Mouse (Mus musculus) lung, adult 2 months (tissue): ENCODE measurements around the gene Mylk2. TPM values are rescaled to one million over a fixed set of nuclear protein-coding genes. Genes with fewer than 3 reads are reported as not detected.

Experiments
- DNase-seq: peaks from one replicate; pipeline ENCODE4 v3.0.0; 2022
- H3K4me1 ChIP-seq: fragments of 200-500 bp; 2 replicates; pipeline ENCODE4 v1.6.1; 2011; ENCODE audit warnings: low read length; ENCODE audit not compliant: control insufficient read depth, insufficient read depth
- H3K4me3 ChIP-seq: fragments of 200-500 bp; replicated peaks from 2 replicates; pipeline ENCODE3; 2011; ENCODE audit warnings: low read depth, mild to moderate bottlenecking, control low read depth, low read length; ENCODE audit errors: extremely low read depth
- CTCF ChIP-seq: fragments of 200-500 bp; IDR thresholded peaks from 2 replicates; pipeline ENCODE4 v1.5.1; 2011; ENCODE audit warnings: mild to moderate bottlenecking, low read length, control low read depth; ENCODE audit not compliant: insufficient read depth
- POLR2A ChIP-seq: fragments of 200-500 bp; IDR thresholded peaks from 2 replicates; pipeline ENCODE4 v1.6.1; 2011; ENCODE audit warnings: low read depth, mild to moderate bottlenecking, control low read depth, low read length, borderline replicate concordance; ENCODE audit errors: extremely low read depth
- WGBS: fragments of 180-500 bp; shearing (Covaris S2); methylation state at CpG from one replicate; pipeline ENCODE4 v1.1.7; 2018; 5-methylcytosine and 5-hydroxymethylcytosine counted together
- polyA plus RNA-seq: library from polyadenylated mRNA; depleted of rRNA; stranded (reverse); fragments of >200 nt; gene quantifications from 2 replicates; pipeline ENCODE4 v1.2.3, GENCODE M21; 2012

Gene Mylk2
- polyA plus RNA-seq, 1 experiment: 3.9 TPM

GRCm38 (mm10) chr2:152899011-152899410 is 12.1 kb upstream of the Mylk2 start:
- Histone ChIP-seq H3K4me1 (no peaks in the 10 kb centered on the region), H3K4me3 (no peak overlapping the region)
- DNase-seq: no peak
- 79% methylated on average over 6 of the region's 6 CpGs for WGBS
- TF ChIP-seq POLR2A (no peak), CTCF (no peak)

DNA sequence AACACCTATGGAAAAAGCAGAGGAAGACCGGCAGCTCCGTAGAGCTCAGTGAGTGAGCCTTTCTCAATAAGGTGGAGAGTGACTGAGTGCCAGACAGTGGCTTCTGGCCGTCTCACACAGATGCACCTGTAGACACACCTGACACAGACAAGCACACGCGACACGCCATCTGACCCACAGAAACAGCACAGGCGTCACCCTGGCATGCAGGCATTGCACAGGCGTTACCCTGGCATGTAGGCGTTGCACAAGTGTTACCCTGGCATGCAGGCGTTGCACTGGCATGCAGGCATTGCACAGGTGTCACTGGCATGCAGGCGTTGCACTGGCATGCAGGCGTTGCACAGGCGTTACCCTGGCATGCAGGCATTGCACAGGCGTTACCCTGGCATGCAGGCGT is 9.9 kb upstream of the Mylk2 start:
- TF ChIP-seq CTCF: no peak
- no peak for TF ChIP-seq POLR2A
- no peak for DNase-seq
- H3K4me3 ChIP-seq: no peak overlapping the region
- WGBS: 88% methylated on average over 15 of the region's 15 CpGs
- no peaks in the 10 kb centered on the region for H3K4me1 ChIP-seq

GRCm38 (mm10) chr2:152902658-152903057 is 8.5 kb upstream of the Mylk2 start:
- TF ChIP-seq CTCF (no peak), POLR2A (no peak)
- WGBS: 51% methylated on average over 3 of the region's 3 CpGs
- Histone ChIP-seq H3K4me3 (no peak overlapping the region), H3K4me1 (no peaks in the 10 kb centered on the region; the same call in 1 of the 2 replicates)
- no peak for DNase-seq

DNA sequence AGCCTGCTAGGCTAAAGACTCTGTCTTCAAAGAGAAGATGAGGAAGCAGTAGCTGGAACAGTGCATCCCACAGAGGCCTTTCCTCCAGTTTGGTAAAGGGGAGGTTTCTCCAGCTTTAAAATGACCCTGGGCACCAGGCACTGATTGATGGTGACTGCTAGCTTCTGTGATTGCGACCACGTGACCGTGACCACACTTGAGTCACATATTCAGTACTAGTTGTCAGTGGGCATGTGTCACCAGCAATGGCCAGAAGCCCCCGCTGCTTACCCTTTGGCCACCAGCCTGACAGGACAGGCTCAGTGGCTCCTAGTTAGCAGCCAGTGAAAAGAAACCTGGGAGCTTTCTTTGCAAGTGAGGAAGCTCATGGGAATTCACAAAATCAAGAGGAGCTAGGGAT is 7.6 kb upstream of the Mylk2 start:
- WGBS: 69% methylated on average over 4 of the region's 4 CpGs
- no peak overlapping the region for H3K4me3 ChIP-seq
- TF ChIP-seq POLR2A (no peak), CTCF (no peak)
- no peaks in the 10 kb centered on the region; the same call in 1 of the 2 replicates for H3K4me1 ChIP-seq
- DNase-seq: no peak

- no peaks in the 10 kb centered on the region; the same call in 1 of the 2 replicates for H3K4me1 ChIP-seq
- TF ChIP-seq CTCF (no peak), POLR2A (no peak)
- no peak overlapping the region for H3K4me3 ChIP-seq
- 43% methylated on average over 5 of the region's 5 CpGs for WGBS
- no peak for DNase-seq
Observed at GRCm38 (mm10) chr2:152904127-152904643, 7.0 kb upstream of the Mylk2 start.

- no peak for DNase-seq
- TF ChIP-seq CTCF: no peak
- no peak for TF ChIP-seq POLR2A
- 44% methylated on average over 11 of the region's 11 CpGs for WGBS
Observed at GRCm38 (mm10) chr2:152905036-152905829, 5.9 kb upstream of the Mylk2 start.

GRCm38 (mm10) chr2:152906274-152907037 is 4.7 kb upstream of the Mylk2 start:
- DNase-seq: no peak
- TF ChIP-seq POLR2A (no peak), CTCF (no peak)
- WGBS: 56% methylated on average over 9 of the region's 9 CpGs
- Histone ChIP-seq H3K4me3 (no peak overlapping the region), H3K4me1 (no peaks in the 10 kb centered on the region; the same call in 1 of the 2 replicates)

More at GRCm38 (mm10) chr2:152905036-152905829, 5.9 kb upstream of the Mylk2 start:
- Histone ChIP-seq H3K4me3 (no peak overlapping the region), H3K4me1 (no peaks in the 10 kb centered on the region; the same call in 1 of the 2 replicates)

GRCm38 (mm10) chr2:152907114-152907943 is 3.8 kb upstream of the Mylk2 start:
- TF ChIP-seq CTCF (no peak), POLR2A (no peak)
- DNase-seq: no peak
- Histone ChIP-seq H3K4me3 (no peak overlapping the region), H3K4me1 (no peaks in the 10 kb centered on the region; the same call in 1 of the 2 replicates)
- WGBS: 51% methylated on average over 14 of the region's 14 CpGs

GRCm38 (mm10) chr2:152909848-152910247 is 1.3 kb upstream of the Mylk2 start:
- Histone ChIP-seq H3K4me3 (no peak overlapping the region), H3K4me1 (peaks cover 2% of the 10 kb centered on the region; the same call in 1 of the 2 replicates)
- DNase-seq: no peak
- 63% methylated on average over 6 of the region's 6 CpGs for WGBS
- TF ChIP-seq CTCF (no peak), POLR2A (no peak)

DNA sequence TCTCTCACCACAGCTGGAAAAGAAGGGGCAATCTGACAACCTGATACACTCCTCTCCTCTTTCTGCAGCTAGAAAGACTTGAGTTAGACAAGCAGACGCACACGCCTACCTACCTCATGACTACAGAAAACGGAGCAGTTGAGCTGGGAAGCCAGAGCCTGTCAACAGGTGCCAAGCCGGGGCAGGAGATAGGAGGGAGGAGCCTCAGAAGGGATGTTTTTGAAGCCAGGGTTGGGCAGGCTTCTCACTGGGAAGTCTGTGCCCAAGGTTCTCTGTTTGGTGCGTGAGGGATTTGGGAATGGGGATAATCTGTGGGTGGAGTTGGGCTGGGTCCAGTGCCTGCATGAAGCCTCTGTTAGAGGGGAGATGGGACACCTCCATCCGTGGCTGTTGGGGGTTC is 280 bp downstream of the Mylk2 start:
- Histone ChIP-seq H3K4me1 (peaks cover 4% of the 10 kb centered on the region; the same call in 1 of the 2 replicates), H3K4me3 (no peak overlapping the region)
- 28% methylated on average over 6 of the region's 6 CpGs for WGBS
- DNase-seq: no peak
- TF ChIP-seq POLR2A (no peak), CTCF (no peak)
